Mouse (Mus musculus): ENCODE measurements around the gene Iqgap1. TPM values are rescaled to one million over a fixed set of nuclear protein-coding genes. Genes with fewer than 3 reads are reported as not detected.
A peak's percentile ranks its signal among the peaks of the same experiment; 100 is the strongest.

The Iqgap1 gene
- polyA plus RNA-seq, 1 experiment from 2014 or later = 38.9 TPM

DNA sequence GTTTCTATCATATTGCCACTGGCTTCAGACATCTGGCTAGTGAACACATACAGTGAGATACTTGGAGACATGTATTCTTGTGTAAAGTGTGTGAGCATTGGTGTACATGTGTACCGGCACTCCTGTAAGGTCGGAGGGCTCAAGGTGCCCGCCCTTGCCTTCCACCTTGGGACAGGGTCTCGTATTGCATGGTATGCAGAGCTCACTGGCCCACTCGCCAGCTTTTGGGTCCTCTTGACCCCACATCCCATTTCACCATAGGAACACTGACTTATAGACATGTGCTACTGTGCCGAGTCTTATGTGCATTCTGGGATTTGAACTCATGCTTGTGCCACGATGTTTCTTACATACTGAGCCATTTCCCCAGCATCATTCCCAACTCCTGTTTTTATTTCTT, 115.4 kb downstream of the Iqgap1 start:
- no peak overlapping the region for H3K9ac ChIP-seq (replicated peaks)
- H3K27ac ChIP-seq = no peak overlapping the region
- 86% methylated on average over 7 of the region's 7 CpGs for WGBS
- H3K36me3 ChIP-seq = peaks cover 10% of the 10 kb centered on the region
- H3K4me3 ChIP-seq (replicated peaks) = no peak overlapping the region
- no peaks in the 10 kb centered on the region for H3K9me3 ChIP-seq
- no peak for ATAC-seq (ENCODE audit: insufficient number of reproducible peaks, insufficient read depth, low FRiP score, low TSS enrichment, low read depth)
- H3K4me1 ChIP-seq (replicated peaks) = no peaks in the 10 kb centered on the region
- no peak overlapping the region for H3K4me2 ChIP-seq
- no peaks in the 10 kb centered on the region for H3K27me3 ChIP-seq

DNA sequence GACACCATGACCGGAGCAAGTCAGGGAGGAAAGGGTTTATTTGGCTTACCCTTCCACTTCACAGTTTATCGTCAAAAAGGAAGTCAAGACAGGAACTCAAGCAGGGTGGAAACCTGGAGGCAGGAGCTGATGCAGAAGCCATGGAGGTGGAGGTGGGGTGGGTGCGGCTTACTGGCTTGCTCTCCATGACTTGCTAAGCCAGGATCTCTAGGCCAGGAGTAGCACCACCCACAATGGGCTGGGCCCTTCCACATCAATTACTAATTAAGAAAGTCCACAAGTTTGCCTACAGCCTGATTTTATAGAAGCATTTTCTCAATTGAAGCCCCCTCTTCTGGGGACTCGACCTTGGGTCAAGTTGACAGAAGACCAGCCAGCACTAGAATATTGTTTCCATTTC, 121.7 kb downstream of the Iqgap1 start:
- Histone ChIP-seq H3K27ac (no peak overlapping the region), H3K4me3 (replicated peaks) (no peak overlapping the region), H3K4me2 (no peak overlapping the region), H3K9me3 (no peaks in the 10 kb centered on the region), H3K27me3 (no peaks in the 10 kb centered on the region), H3K36me3 (no peaks in the 10 kb centered on the region), H3K4me1 (replicated peaks) (no peaks in the 10 kb centered on the region), H3K9ac (replicated peaks) (no peak overlapping the region)
- ATAC-seq (ENCODE audit: insufficient number of reproducible peaks, insufficient read depth, low FRiP score, low TSS enrichment, low read depth) = no peak
- 89% methylated on average over 4 of the region's 4 CpGs for WGBS

DNA sequence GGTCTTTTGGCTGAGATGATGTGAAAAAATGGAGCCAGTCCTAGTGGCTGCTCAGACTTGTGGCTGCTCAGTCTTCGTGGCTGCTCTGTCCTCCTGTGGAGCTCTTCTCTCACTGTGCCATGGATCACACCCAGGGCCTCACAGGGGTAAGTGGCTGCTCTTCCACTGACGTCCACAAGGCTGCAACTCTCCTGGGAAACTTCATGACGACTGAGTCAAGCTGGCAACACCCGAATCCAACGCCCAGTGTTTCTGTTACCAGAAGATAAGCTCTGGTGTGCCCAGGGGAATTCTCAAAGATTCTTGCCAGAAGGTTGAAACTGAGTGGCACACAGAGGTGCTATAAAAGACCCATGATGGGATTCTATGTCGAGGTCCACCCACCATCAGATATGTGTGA, 123.3 kb downstream of the Iqgap1 start:
- no peak for ATAC-seq (ENCODE audit: insufficient number of reproducible peaks, insufficient read depth, low FRiP score, low TSS enrichment, low read depth)
- 67% methylated on average over 6 of the region's 6 CpGs for WGBS
- no peak overlapping the region for H3K9ac ChIP-seq (replicated peaks)

DNA sequence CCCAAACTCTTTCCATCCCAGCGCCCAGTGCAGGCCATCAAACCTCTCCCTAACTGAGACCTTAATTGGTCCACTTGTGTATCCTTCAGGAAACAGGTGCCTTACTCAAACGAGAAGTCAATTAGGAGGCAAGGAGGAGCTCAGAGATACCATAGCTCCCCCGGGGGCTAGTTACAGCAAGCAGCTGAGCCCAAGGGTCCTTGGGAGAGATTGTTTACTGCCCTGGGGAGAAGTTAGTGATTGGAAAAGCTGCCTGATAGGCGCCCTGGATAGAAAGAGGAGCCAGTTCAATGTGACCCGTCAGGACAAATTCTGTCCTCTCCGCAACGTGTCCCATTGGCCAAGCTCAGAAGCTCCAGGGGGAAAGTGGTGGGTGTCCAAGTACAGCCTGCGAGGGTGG, 126.1 kb downstream of the Iqgap1 start:
- Histone ChIP-seq H3K4me3 (replicated peaks) (no peak overlapping the region), H3K9me3 (no peaks in the 10 kb centered on the region), H3K4me2 (no peak overlapping the region), H3K36me3 (no peaks in the 10 kb centered on the region), H3K9ac (replicated peaks) (no peak overlapping the region), H3K27me3 (no peaks in the 10 kb centered on the region), H3K27ac (no peak overlapping the region), H3K4me1 (replicated peaks) (no peaks in the 10 kb centered on the region)
- 66% methylated on average over 8 of the region's 8 CpGs for WGBS
- ATAC-seq (ENCODE audit: insufficient number of reproducible peaks, insufficient read depth, low FRiP score, low TSS enrichment, low read depth) = no peak

More for the DNA sequence above, 123.3 kb downstream of the Iqgap1 start:
- Histone ChIP-seq H3K4me1 (replicated peaks) (no peaks in the 10 kb centered on the region), H3K36me3 (no peaks in the 10 kb centered on the region), H3K9me3 (no peaks in the 10 kb centered on the region), H3K4me3 (replicated peaks) (no peak overlapping the region), H3K27ac (no peak overlapping the region), H3K4me2 (no peak overlapping the region), H3K27me3 (no peaks in the 10 kb centered on the region)

DNA sequence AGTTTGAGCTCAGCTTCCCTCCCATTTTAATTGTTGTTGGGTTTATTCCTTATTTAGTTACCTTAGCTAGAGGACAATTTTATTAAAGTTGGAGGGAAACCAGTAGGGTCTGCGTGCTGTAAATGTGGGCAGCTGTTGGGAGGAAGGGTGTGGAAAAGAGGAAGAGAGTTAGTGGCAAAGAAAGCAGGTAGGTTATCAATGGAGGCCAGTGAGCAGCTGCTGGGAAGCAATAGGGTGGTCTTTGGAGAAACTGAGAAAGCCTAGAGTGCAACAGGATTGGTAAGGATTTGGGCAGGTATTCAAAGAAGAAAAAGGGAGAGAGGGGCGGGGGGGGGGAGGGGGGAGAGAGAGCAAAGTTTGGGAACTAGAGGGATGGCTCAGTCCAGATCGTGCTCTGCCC, 126.8 kb downstream of the Iqgap1 start:
- no peak for ATAC-seq (ENCODE audit: insufficient number of reproducible peaks, insufficient read depth, low FRiP score, low TSS enrichment, low read depth)
- Histone ChIP-seq H3K9ac (replicated peaks) (no peak overlapping the region), H3K27me3 (no peaks in the 10 kb centered on the region), H3K4me1 (replicated peaks) (no peaks in the 10 kb centered on the region), H3K9me3 (no peaks in the 10 kb centered on the region), H3K36me3 (no peaks in the 10 kb centered on the region), H3K4me3 (replicated peaks) (no peak overlapping the region), H3K27ac (no peak overlapping the region), H3K4me2 (no peak overlapping the region)
- WGBS = 73% methylated on average over 3 of the region's 3 CpGs

DNA sequence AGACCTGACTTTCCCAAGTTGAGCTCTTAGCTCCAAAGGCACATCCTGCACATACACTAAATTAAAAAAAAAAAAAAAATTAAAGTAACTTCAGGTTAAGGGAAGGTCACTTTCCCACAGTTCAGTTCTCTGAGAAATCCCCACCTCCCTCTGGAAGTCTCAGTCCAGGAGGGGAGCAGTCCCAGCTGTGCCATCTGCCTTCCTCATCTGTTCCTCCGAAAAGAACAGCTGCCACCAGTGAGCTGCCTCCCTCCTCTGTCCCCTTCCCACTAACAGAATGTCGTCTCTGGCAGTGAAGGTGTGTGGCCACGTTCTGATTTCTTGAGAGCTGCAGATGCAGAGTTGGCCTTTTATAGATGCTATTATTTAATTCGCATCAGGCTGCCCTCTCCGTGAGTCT, 127.9 kb downstream of the Iqgap1 start:
- H3K36me3 ChIP-seq = no peaks in the 10 kb centered on the region
- no peak overlapping the region for H3K27ac ChIP-seq
- WGBS = 74% methylated on average over 5 of the region's 5 CpGs
- ATAC-seq (ENCODE audit: insufficient number of reproducible peaks, insufficient read depth, low FRiP score, low TSS enrichment, low read depth) = no peak
- H3K27me3 ChIP-seq = no peaks in the 10 kb centered on the region
- no peaks in the 10 kb centered on the region for H3K9me3 ChIP-seq
- H3K9ac ChIP-seq (replicated peaks) = no peak overlapping the region
- no peak overlapping the region for H3K4me2 ChIP-seq
- H3K4me1 ChIP-seq (replicated peaks) = no peaks in the 10 kb centered on the region
- H3K4me3 ChIP-seq (replicated peaks) = no peak overlapping the region

DNA sequence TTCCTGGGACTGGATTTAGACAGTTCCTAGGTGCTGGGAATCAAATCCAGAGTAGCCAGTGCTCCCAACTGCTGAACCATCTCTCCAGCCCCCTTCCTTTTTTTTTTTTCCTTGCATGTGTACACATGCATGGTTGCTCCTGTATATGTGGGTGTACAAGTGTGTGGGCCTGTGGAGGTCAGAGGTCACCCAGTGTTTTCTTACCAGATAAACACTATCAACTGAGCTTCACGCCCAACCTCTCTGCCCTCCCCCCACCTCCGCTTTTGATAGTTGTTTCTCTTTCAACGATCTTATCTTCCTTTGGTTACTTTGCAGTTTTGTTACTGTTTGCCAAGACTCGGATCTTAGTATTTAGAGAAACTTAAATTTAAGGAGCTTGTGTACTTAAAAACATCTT, 128.9 kb downstream of the Iqgap1 start:
- Histone ChIP-seq H3K9me3 (no peaks in the 10 kb centered on the region), H3K4me3 (replicated peaks) (no peak overlapping the region), H3K27ac (no peak overlapping the region), H3K4me1 (replicated peaks) (no peaks in the 10 kb centered on the region), H3K36me3 (no peaks in the 10 kb centered on the region), H3K27me3 (no peaks in the 10 kb centered on the region), H3K4me2 (no peak overlapping the region), H3K9ac (replicated peaks) (no peak overlapping the region)
- WGBS = 68% methylated on average over 4 of the region's 4 CpGs
- ATAC-seq (ENCODE audit: insufficient number of reproducible peaks, insufficient read depth, low FRiP score, low TSS enrichment, low read depth) = no peak

DNA sequence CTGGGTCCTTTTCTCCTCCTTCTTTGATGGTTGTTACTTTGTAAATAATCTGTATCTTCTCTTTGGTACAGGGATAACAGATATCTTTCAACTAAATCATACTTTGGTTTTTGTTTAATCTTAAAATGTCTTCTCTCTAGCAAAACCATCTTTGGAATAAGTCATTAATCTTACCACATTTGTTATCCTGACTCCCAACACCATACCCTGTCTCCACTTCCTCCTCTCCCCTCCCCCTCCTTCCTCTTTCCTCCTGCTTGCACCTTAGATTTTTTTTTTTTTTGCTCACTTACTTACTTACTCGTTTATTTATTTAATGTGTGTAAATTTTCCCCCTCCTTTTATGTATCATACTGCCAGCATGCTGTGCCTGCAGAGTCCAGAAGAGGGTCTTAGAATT, 129.4 kb downstream of the Iqgap1 start:
- Histone ChIP-seq H3K4me3 (replicated peaks) (no peak overlapping the region), H3K4me1 (replicated peaks) (no peaks in the 10 kb centered on the region), H3K36me3 (no peaks in the 10 kb centered on the region), H3K9ac (replicated peaks) (no peak overlapping the region), H3K27ac (no peak overlapping the region), H3K27me3 (no peaks in the 10 kb centered on the region), H3K4me2 (no peak overlapping the region), H3K9me3 (no peaks in the 10 kb centered on the region)
- WGBS = 45% methylated on average over 1 of the region's 1 CpGs
- ATAC-seq (ENCODE audit: insufficient number of reproducible peaks, insufficient read depth, low FRiP score, low TSS enrichment, low read depth) = no peak

DNA sequence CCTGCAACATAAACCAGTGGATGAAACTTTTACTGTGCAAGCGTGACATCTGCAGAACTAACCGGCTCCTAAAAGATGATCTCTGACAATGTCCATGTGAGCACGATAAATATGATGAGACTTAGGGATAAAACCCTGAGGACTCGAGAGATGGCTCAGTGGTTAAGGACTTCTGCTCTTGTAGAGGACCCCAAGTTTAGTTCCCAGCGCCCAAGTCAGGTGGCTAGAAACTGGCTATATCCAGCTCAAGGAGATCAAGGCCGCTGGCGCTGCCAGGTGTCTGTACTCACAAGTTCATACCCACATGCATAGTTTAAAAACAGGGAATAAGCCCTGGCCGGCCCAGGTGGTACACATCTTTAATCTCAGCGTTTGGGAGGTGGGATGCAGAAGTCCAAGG, 133.3 kb downstream of the Iqgap1 start:
- H3K4me3 ChIP-seq (replicated peaks) = no peak overlapping the region
- no peaks in the 10 kb centered on the region for H3K27me3 ChIP-seq
- peaks cover 10% of the 10 kb centered on the region for H3K4me1 ChIP-seq (replicated peaks)
- 90% methylated on average over 9 of the region's 9 CpGs for WGBS
- no peaks in the 10 kb centered on the region for H3K9me3 ChIP-seq
- ATAC-seq (ENCODE audit: insufficient number of reproducible peaks, insufficient read depth, low FRiP score, low TSS enrichment, low read depth) = no peak
- no peak overlapping the region for H3K27ac ChIP-seq
- H3K9ac ChIP-seq (replicated peaks) = no peak overlapping the region
- H3K4me2 ChIP-seq = no peak overlapping the region
- H3K36me3 ChIP-seq = no peaks in the 10 kb centered on the region

DNA sequence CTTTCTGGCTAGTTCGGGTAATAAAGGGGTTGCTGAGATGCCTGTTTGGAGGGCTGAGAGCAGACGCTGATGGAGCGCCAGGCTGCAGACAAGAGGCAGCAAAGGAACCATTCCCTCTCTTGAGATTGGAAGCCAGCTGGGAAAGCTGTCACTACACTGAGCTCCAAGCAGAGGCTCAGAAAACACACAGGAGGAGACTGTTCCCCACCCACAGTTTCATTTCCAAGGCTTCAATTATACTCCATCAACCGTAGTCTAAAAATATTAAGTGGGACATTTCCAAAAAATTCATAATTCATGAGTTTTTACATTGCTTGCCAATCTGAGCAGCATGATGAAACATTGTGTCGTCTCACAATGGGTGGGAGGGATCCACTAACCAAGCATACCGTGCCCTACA, 134.6 kb downstream of the Iqgap1 start:
- H3K4me1 ChIP-seq (replicated peaks) = peaks cover 16% of the 10 kb centered on the region
- H3K27me3 ChIP-seq = no peaks in the 10 kb centered on the region
- H3K27ac ChIP-seq = no peak overlapping the region
- 68% methylated on average over 6 of the region's 6 CpGs for WGBS
- no peak overlapping the region for H3K4me2 ChIP-seq
- H3K4me3 ChIP-seq (replicated peaks) = no peak overlapping the region
- no peaks in the 10 kb centered on the region for H3K36me3 ChIP-seq
- no peak overlapping the region for H3K9ac ChIP-seq (replicated peaks)
- no peak for ATAC-seq (ENCODE audit: insufficient number of reproducible peaks, insufficient read depth, low FRiP score, low TSS enrichment, low read depth)
- no peaks in the 10 kb centered on the region for H3K9me3 ChIP-seq

DNA sequence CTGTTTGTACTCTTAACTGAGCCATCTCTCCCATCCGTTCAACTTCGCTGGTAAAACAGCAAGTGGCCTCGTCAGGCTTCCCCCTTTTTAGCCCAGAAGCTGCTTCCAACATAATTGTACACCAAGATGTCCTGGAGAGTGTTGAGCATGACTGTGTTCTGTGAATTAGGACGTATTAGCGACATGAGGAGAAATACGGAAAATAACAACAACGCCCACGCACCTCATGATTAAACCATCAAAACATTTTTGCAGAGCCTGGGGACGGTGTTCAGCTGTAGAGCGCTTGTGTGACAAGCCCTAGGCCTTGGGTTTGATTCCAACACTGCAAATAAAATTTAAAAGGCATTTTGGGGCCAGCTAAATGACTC, 136.6 kb downstream of the Iqgap1 start:
- no peak for ATAC-seq (ENCODE audit: insufficient number of reproducible peaks, insufficient read depth, low FRiP score, low TSS enrichment, low read depth)
- no peaks in the 10 kb centered on the region for H3K27me3 ChIP-seq
- peaks cover 16% of the 10 kb centered on the region for H3K4me1 ChIP-seq (replicated peaks)
- peak overlapping the region; percentile 75 for H3K4me2 ChIP-seq
- H3K9me3 ChIP-seq = no peaks in the 10 kb centered on the region
- peak overlapping the region; percentile 96 for H3K27ac ChIP-seq
- H3K4me3 ChIP-seq (replicated peaks) = peak overlapping the region; percentile 84
- WGBS = 25% methylated on average over 10 of the region's 10 CpGs
- no peaks in the 10 kb centered on the region for H3K36me3 ChIP-seq
- H3K9ac ChIP-seq (replicated peaks) = peak overlapping the region; percentile 95; the same call in 1 of the 2 replicates

DNA sequence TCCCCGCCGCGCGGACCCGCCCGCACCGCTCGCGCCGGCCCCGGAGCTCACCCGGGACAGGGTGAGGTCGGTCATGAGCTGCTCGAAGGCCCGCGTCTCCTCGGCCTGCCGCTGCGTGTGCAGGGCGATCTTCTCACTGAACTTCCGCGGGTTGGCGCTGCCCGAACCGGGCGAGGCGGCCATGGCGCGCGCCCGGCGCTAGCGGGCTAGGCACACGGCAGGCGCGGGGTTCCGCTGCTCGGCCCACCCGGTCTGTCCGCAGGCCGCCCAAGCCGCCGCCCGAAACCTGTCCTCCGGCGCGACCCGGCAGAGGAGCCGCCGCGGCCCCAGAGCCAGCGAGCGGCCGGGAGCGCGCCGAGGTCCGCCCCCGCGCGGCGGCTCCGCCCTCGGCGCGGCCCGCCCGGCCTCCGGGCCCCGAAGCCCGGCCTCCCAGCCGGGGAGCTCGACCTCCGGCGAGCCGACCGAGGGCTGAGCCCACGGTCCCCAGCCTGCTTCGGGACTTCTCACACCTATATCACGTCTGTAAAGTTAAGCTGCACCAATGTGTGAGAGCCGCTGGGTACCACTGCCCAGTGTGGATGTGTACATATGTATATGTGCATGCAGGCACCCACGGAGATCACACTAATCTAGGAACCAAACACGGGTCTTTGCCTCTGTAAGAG, 137.1 kb downstream of the Iqgap1 start, which contains the start of gene Crtc3:
TSS of gene Crtc3 (minus strand) at position 322 of the 665 bp plus-strand sequence.
- WGBS = under 1% methylated on average over 65 of the region's 83 CpGs

More for the DNA sequence above, 137.1 kb downstream of the Iqgap1 start, which contains the start of gene Crtc3:
- Histone ChIP-seq H3K4me2 (peak within 1 kb of the TSS; percentile 75), H3K27me3 (no peaks in the 10 kb centered on the region), H3K27ac (peak within 1 kb of the TSS; percentile 96), H3K9me3 (no peaks in the 10 kb centered on the region), H3K4me1 (replicated peaks) (peaks cover 16% of the 10 kb centered on the region), H3K4me3 (replicated peaks) (peak within 1 kb of the TSS; percentile 84), H3K36me3 (no peaks in the 10 kb centered on the region; the same call in 1 of the 2 replicates), H3K9ac (replicated peaks) (peak within 1 kb of the TSS; percentile 95)
- peak; percentile 78 for ATAC-seq (ENCODE audit: insufficient number of reproducible peaks, insufficient read depth, low FRiP score, low TSS enrichment, low read depth)

Measured in limb, embryonic 12.5 days (tissue).